Mouse (Mus musculus): ENCODE data around the gene Mthfd1l. TPM values are rescaled to one million over a fixed set of nuclear protein-coding genes. Genes with fewer than 3 reads are reported as not detected.

The Mthfd1l gene
- polyA plus RNA-seq, 1 experiment from 2014 or later = 6.7 TPM

DNA sequence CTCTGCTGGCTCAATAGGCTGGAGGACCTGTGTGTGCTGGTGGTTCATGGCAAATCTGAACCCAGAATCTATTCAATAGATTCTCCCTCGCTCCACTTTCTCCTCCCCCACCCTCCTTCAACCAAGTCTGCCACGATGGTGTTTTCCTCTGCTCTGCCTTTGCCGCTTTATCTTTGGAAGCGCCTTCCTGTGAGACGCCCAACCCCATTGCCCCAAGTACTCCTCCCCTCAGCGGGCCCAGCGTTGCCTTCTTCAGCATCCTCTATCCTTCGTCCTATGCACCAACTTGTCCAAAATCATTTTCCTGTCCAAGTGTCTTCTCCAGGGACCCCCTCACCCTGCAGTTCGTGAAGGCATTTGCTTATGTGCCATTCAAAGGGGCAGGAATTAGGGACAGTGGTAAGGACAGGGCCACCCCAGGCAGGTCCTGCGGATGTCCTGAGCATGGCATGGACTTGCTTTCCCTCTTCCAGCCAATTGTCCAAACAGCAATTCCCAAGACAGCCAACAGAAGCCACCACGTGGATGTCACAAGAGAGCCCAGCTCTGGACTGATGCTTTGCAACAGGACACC, 157.2 kb downstream of the Mthfd1l start:
- no peaks in the 10 kb centered on the region for H3K27me3 ChIP-seq (replicated peaks)
- H3K4me2 ChIP-seq = no peak overlapping the region
- no peak overlapping the region for H3K9ac ChIP-seq (replicated peaks)
- no peaks in the 10 kb centered on the region for H3K9me3 ChIP-seq (replicated peaks)
- WGBS = 93% methylated on average over 11 of the region's 11 CpGs
- no peaks in the 10 kb centered on the region for H3K36me3 ChIP-seq
- H3K4me3 ChIP-seq (replicated peaks) = no peak overlapping the region
- no peak for ATAC-seq (ENCODE audit: low FRiP score)
- no peak overlapping the region for H3K27ac ChIP-seq (replicated peaks)
- H3K4me1 ChIP-seq = no peaks in the 10 kb centered on the region

DNA sequence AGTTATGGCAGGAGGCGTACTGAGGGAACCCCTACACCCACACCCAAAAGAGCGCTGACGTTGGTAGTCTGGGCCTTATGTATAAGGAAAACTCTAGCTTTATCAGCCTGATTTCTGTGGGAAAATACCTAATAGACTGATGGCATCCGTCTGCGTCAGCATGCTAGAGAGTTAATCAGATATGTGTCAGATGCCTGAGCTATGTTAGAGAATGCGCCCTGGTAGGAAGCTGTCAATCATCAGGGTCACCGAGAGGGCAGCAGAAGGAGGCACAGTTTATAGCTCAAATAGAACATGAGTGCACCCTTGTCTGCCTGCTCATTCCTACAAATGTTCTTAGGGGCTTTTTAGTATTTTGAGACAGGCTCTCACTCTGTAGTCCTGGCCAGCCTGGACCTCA, 159.8 kb downstream of the Mthfd1l start:
- H3K9me3 ChIP-seq (replicated peaks) = no peaks in the 10 kb centered on the region
- H3K27ac ChIP-seq (replicated peaks) = no peak overlapping the region
- no peaks in the 10 kb centered on the region for H3K4me1 ChIP-seq
- WGBS = 70% methylated on average over 7 of the region's 7 CpGs
- H3K27me3 ChIP-seq (replicated peaks) = no peaks in the 10 kb centered on the region
- H3K4me2 ChIP-seq = no peak overlapping the region
- H3K9ac ChIP-seq (replicated peaks) = no peak overlapping the region
- no peaks in the 10 kb centered on the region for H3K36me3 ChIP-seq
- H3K4me3 ChIP-seq (replicated peaks) = no peak overlapping the region
- no peak for ATAC-seq (ENCODE audit: low FRiP score)

DNA sequence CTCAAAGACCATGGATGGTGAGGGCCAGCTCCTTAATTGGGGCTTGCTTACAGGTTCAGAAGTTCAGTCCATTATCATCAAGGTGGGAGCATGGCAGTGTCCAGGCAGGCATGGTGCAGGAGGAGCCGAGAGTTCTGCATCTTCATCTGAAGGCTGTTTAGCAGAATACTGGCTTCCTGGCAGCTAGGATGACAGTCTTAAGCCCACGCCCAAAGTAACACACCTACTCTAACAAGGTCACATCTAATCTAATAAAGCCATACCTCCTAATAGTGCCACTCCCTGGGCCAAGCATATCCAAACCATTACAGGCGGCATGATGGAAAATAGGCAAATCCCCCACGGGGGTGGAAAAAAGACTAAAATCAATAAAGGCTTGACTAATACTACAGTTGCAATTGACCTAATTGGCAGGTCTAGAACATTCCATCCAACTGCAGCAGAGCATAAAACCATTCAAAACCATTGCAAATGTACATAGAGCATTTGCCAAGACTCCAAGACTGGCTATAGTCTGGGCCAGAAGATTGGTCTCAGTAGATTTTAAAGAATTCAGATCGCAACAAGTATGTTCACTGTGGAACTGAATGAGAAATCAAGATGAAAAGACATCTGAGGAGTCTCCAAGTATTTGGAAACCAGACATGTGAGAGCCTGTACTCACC, 162.3 kb downstream of the Mthfd1l start:
- H3K4me1 ChIP-seq = no peaks in the 10 kb centered on the region
- no peak overlapping the region for H3K9ac ChIP-seq (replicated peaks)
- H3K27me3 ChIP-seq (replicated peaks) = no peaks in the 10 kb centered on the region
- H3K4me3 ChIP-seq (replicated peaks) = no peak overlapping the region
- WGBS = 95% methylated on average over 5 of the region's 5 CpGs
- H3K9me3 ChIP-seq (replicated peaks) = no peaks in the 10 kb centered on the region
- no peaks in the 10 kb centered on the region for H3K36me3 ChIP-seq
- ATAC-seq (ENCODE audit: low FRiP score) = no peak
- H3K27ac ChIP-seq (replicated peaks) = no peak overlapping the region
- H3K4me2 ChIP-seq = no peak overlapping the region

DNA sequence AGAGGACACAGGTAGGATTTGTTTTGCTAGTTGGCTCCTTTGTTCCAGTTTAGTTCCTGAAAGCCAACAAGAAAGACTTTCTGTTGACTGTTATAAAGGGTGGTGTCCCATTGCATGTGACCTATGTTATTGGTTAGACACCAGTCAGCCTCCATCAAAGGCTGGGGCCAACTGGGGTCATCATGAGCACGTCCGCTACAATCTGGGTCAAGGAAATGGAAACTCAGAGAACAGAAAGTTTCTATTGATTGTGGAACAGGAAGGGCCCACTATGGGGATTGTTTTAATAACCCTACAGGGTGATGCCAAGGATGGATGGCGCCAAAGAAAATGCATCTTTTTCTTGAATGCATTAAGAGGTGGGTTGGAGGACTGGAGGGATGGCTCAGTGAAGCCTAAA, 166.6 kb downstream of the Mthfd1l start:
- no peaks in the 10 kb centered on the region for H3K9me3 ChIP-seq (replicated peaks)
- H3K27ac ChIP-seq (replicated peaks) = no peak overlapping the region
- H3K36me3 ChIP-seq = no peaks in the 10 kb centered on the region
- H3K9ac ChIP-seq (replicated peaks) = no peak overlapping the region
- no peaks in the 10 kb centered on the region for H3K27me3 ChIP-seq (replicated peaks)
- WGBS = 89% methylated on average over 3 of the region's 3 CpGs
- H3K4me1 ChIP-seq = no peaks in the 10 kb centered on the region
- ATAC-seq (ENCODE audit: low FRiP score) = no peak
- no peak overlapping the region for H3K4me3 ChIP-seq (replicated peaks)
- H3K4me2 ChIP-seq = no peak overlapping the region

DNA sequence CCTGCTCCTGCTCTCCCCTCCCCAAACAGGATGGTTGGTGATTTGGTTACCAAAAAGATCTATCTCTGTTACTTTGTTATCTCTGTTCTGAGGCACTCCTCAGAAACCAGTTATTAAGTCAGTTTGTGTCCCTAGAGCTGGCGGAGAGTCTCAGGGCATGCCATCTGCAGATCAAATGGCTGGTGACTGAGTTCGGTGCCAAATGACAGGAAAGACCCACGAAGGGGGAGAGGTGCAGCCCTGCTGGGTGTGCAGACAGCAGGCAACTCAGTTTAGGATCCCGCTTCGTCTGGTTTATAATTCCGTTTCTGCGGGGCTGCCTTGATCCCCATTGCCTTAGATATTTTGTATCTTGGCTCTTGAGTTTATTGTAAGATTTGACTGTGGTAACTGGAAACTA, 168.8 kb downstream of the Mthfd1l start:
- no peak for ATAC-seq (ENCODE audit: low FRiP score)
- Histone ChIP-seq H3K27me3 (replicated peaks) (no peaks in the 10 kb centered on the region), H3K9me3 (replicated peaks) (no peaks in the 10 kb centered on the region), H3K36me3 (no peaks in the 10 kb centered on the region), H3K4me1 (no peaks in the 10 kb centered on the region), H3K4me3 (replicated peaks) (no peak overlapping the region), H3K4me2 (no peak overlapping the region), H3K9ac (replicated peaks) (no peak overlapping the region), H3K27ac (replicated peaks) (no peak overlapping the region)
- WGBS = 59% methylated on average over 7 of the region's 7 CpGs

DNA sequence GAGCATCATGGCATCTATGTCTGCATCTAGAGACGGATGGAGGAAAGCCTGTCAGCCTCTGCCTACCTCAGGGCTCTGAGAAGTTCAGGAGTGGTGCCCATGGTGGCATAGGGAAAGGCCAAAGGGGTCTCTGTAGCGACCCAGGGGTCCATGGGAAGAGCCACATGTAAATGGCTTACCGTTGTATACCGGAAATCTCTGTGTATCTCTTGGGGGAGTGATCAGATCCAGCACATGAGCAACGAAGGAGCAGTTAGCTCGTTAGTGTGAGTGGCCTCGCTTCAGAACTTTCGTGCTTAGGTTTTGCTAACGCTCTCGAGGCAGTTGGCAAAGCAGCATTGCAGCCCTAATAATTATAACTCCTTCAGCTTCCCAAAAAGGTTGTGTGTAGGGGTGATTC, 169.9 kb downstream of the Mthfd1l start:
- Histone ChIP-seq H3K4me2 (no peak overlapping the region), H3K27ac (replicated peaks) (no peak overlapping the region), H3K27me3 (replicated peaks) (no peaks in the 10 kb centered on the region), H3K4me1 (no peaks in the 10 kb centered on the region), H3K9ac (replicated peaks) (no peak overlapping the region), H3K9me3 (replicated peaks) (no peaks in the 10 kb centered on the region), H3K4me3 (replicated peaks) (no peak overlapping the region), H3K36me3 (no peaks in the 10 kb centered on the region)
- ATAC-seq (ENCODE audit: low FRiP score) = no peak
- 71% methylated on average over 10 of the region's 10 CpGs for WGBS

DNA sequence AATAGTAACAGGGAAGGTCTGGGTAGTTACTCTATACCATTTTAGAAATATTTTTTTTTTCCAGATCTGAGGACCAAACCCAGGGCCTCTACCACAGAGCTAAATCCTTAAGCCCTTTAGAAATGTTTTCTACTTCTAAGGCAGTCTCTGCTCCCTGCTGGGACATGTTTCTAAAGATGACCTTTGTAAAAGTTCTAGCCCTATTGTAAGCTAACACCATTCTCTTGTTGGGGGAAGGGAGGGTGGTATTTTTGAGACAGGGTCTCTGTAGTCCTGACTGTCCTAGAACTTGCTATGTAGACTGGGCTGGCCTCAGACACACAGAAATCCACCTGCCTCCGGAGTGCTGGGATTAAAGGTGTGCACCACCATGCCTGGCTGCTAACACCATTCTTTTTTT, 170.5 kb downstream of the Mthfd1l start:
- no peak for ATAC-seq (ENCODE audit: low FRiP score)
- no peaks in the 10 kb centered on the region for H3K36me3 ChIP-seq
- no peaks in the 10 kb centered on the region for H3K27me3 ChIP-seq (replicated peaks)
- WGBS = 81% methylated on average over 1 of the region's 1 CpGs
- H3K4me3 ChIP-seq (replicated peaks) = no peak overlapping the region
- H3K9ac ChIP-seq (replicated peaks) = no peak overlapping the region
- H3K4me2 ChIP-seq = no peak overlapping the region
- H3K9me3 ChIP-seq (replicated peaks) = no peaks in the 10 kb centered on the region
- no peaks in the 10 kb centered on the region for H3K4me1 ChIP-seq
- H3K27ac ChIP-seq (replicated peaks) = no peak overlapping the region

DNA sequence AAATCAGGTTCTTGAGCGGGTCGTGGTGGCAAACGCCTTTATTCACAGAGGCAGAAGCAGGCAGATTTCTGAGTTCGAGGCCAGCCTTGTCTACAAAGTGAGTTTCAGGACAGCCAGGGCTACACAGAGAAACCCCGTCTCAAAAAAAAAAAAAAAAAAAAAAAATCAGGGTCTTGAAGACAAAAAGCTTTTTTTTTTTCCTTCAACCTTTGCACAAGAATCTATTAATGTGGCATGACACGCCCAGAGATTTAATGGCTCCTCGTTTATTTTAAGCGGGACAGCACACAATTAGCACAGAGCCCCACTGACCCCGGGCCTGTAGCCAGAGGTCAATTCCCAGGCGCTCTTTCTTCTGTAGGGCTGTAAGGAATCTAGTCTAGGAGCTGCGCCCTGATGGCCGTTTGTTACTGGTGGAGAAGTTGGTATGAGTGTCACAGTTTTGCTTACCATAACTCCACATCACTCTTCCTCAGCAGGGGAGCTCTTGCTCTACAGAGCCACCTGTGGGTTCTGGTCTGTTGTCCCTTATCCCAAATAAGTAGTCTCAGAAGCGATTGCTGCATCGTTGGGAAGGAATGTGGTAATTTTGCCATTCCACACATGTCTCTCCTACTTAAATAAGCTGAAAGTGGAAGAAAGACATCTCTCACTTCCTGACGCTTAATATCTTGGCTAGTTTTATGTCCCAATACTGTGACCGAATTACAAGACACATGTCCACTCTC, 172.3 kb downstream of the Mthfd1l start:
- no peak overlapping the region for H3K27ac ChIP-seq (replicated peaks)
- no peak overlapping the region for H3K9ac ChIP-seq (replicated peaks)
- H3K9me3 ChIP-seq (replicated peaks) = no peaks in the 10 kb centered on the region
- no peaks in the 10 kb centered on the region for H3K36me3 ChIP-seq
- WGBS = 37% methylated on average over 16 of the region's 16 CpGs
- H3K4me3 ChIP-seq (replicated peaks) = no peak overlapping the region
- no peaks in the 10 kb centered on the region for H3K27me3 ChIP-seq (replicated peaks)
- ATAC-seq (ENCODE audit: low FRiP score) = no peak
- H3K4me1 ChIP-seq = no peaks in the 10 kb centered on the region
- H3K4me2 ChIP-seq = no peak overlapping the region

DNA sequence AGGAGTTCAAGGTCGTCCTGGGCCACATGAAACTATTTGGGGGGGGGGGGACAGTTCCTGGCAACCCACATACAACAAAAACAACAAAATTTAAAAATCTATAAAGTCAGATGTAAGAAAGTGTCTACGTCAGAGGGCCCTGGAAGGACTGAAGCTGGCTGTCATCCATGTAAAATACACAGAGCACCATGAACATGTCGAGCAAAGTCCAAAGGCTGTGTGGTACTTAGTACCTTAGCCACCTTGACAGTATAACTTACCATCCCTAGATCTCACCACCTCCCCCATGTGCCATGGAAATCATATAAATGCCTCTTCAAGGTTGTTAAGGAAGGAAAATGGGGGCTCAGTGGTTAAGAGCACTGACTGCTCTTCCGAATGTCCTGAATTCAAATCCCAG, 174.0 kb downstream of the Mthfd1l start:
- WGBS = 92% methylated on average over 4 of the region's 4 CpGs
- H3K9ac ChIP-seq (replicated peaks) = no peak overlapping the region
- H3K36me3 ChIP-seq = no peaks in the 10 kb centered on the region
- H3K9me3 ChIP-seq (replicated peaks) = no peaks in the 10 kb centered on the region
- no peak overlapping the region for H3K4me3 ChIP-seq (replicated peaks)
- no peaks in the 10 kb centered on the region for H3K27me3 ChIP-seq (replicated peaks)
- H3K4me2 ChIP-seq = no peak overlapping the region
- H3K27ac ChIP-seq (replicated peaks) = no peak overlapping the region
- H3K4me1 ChIP-seq = no peaks in the 10 kb centered on the region
- no peak for ATAC-seq (ENCODE audit: low FRiP score)

DNA sequence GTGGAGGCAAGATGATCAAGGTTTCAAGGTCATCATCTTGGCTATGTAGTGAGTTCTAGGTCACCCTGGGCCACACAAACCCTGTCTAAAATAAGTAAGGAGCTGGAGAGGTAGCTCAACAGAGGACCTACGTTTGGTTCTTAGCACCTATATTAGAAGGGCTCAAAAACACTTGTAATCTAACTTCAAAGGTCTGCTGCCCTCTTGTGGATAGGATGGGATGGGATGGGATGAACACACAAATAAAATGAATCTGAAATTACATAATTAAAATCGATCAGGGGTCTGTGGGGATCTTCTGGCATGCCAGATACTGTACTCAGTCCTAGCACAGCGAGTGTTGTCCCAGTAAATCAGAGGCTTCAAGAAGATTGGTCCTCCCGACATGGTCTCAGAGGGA, 178.2 kb downstream of the Mthfd1l start:
- Histone ChIP-seq H3K9ac (replicated peaks) (no peak overlapping the region), H3K27ac (replicated peaks) (no peak overlapping the region), H3K4me3 (replicated peaks) (no peak overlapping the region), H3K4me1 (no peaks in the 10 kb centered on the region), H3K36me3 (no peaks in the 10 kb centered on the region), H3K27me3 (replicated peaks) (no peaks in the 10 kb centered on the region), H3K4me2 (no peak overlapping the region), H3K9me3 (replicated peaks) (no peaks in the 10 kb centered on the region)
- WGBS = 94% methylated on average over 4 of the region's 4 CpGs
- ATAC-seq (ENCODE audit: low FRiP score) = no peak

DNA sequence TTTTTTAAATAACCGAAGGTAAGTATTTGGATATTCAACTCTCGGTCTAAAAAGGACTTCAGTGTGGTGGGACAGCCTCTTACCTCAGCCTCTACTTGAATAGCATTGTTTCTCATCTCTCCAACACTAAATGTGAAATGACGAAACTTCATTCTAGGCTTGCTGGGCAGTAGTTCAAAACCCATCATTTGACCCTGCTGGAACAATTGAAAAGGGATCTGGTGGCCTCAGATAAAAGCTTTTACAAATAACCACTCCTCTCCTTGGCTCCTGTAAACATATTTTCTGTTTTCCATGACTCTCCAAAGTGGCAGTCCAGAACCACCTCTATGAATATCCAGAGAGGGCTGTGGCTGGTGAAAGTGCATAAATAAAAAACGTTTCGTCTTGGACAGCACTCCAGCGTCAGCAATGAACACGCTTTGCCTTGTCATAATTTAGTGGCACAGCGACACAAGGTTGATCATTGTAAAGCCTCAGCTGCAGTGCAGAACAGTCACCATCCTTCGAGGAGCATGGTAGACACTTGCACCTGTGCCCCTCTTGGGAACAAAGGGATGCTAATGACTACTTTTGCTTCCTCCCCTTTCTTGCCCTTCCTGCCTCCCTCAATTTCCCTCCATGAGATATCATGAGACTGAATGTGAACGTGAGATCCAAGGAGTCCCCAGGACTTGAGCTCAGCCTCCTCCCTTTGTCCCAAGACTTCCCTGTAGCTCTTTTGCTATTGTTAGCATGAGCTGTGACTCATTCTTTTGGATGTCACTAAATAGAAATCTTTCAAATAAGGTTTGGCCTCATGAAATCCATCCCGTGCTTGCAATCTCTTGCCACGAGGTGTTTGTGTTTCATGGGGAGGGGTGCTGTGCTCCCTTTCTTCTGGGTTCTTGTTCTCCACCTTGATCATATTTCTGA, 179.2 kb downstream of the Mthfd1l start:
- 78% methylated on average over 12 of the region's 12 CpGs for WGBS
- ATAC-seq (ENCODE audit: low FRiP score) = no peak

More for the DNA sequence above, 179.2 kb downstream of the Mthfd1l start:
- H3K4me2 ChIP-seq = no peak overlapping the region
- no peak overlapping the region for H3K27ac ChIP-seq (replicated peaks)
- no peaks in the 10 kb centered on the region for H3K4me1 ChIP-seq
- H3K27me3 ChIP-seq (replicated peaks) = no peaks in the 10 kb centered on the region
- H3K9me3 ChIP-seq (replicated peaks) = no peaks in the 10 kb centered on the region
- no peaks in the 10 kb centered on the region for H3K36me3 ChIP-seq
- no peak overlapping the region for H3K9ac ChIP-seq (replicated peaks)
- H3K4me3 ChIP-seq (replicated peaks) = no peak overlapping the region
